Mouse (Mus musculus) liver, adult 10 weeks (tissue): ENCODE data around the gene Slc50a1. TPM values are rescaled to one million over a fixed set of nuclear protein-coding genes. Genes with fewer than 3 reads are reported as not detected.

ENCODE experiments used
- polyA plus RNA-seq: library from polyadenylated mRNA; stranded (reverse); fragments of 350-450 nt; fragmentation: Illumina TruSeq; extraction: RNeasy Lipid Tissue Mini Kit (QIAGEN cat#74804); gene quantifications from one replicate; pipeline ENCODE4 v1.2.3, GENCODE M21; 2014; ENCODE audit warnings: low read depth, low replicate concordance

Slc50a1 gene
- 5.9 TPM for polyA plus RNA-seq

DNA sequence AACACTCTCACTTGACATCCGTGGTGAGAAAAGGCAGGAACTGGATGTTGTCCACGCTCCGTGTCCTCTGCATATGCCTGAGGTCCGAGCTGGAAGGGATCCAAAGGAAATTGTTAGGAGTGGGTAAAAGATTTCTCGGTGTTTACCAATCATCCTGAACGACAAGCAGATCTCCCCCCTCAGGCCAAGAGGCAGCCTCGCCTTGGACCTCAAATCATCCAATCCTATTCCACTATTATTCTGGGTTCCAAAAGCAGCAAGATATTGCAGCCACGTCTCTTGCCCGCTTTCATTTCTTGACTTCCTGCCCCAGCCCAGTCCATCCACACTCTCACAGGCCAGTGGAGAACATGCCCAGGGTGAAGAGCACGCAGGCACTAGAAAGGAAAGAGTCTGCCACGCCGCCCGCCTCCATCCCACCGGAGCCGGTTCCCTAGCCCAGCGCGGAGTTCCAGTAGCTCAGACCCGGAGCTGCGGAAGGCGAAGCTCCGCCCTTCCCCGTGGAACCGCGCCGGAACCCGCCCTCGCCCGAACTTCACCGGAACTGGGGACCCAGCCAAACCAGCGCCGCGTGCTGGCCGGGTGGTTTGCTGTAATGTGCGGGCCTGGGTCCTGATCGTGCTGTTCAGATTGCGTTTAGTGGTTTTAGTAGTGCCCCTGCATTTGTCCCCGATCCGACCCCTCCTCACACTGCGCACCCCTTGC is at the start of gene Slc50a1:
Gene Slc50a1 (minus strand): TSS at position 520 of the 705 bp plus-strand sequence.

DNA sequence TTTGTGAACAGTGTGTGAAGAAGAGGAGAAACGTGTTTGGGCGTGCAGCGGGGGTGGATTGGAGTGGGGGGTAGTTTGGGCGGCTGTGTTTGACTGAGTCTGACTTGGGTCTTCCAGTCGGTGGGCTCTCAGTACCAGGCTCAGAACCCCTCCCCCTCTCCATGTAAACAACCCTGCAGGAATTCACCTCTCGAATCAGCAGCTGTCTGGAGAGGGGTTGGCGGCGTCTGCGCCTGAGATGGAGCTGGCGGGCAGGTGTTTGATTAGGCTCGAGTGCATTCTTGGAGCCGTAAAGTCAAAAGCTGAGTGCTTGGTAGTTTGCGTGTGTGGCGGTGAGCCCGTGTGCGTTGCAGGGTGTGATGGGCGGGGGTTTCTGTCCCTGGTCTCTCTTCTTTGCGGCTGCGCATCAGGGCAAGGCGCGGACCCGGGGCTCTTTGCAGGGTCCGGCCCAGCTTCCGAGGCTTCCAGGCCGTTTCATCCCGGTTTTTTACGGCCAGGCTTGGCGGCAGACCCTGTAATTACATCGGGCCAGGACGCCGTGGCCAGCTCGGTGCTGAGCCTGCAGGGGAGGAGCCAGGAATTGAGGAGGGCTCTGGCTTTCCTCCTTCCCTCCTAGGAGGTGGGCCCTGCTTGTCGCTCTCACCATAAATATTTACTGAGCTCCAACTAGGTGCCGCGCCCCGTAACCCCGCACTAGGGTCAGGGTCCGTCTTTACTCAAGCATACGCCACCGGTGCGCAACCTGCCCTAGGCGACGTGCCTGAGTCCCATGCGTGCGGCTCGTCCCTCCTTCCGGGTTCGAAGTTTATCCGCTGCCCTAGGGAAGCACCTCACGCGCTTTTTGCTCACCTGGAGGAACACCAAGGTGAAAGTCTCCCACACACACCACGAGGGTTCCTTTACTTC is 10.5 kb upstream of the Slc50a1 start, which contains the start of gene Efna1:
Gene Efna1 (minus strand): TSS at position 537 of the 906 bp plus-strand sequence.

DNA sequence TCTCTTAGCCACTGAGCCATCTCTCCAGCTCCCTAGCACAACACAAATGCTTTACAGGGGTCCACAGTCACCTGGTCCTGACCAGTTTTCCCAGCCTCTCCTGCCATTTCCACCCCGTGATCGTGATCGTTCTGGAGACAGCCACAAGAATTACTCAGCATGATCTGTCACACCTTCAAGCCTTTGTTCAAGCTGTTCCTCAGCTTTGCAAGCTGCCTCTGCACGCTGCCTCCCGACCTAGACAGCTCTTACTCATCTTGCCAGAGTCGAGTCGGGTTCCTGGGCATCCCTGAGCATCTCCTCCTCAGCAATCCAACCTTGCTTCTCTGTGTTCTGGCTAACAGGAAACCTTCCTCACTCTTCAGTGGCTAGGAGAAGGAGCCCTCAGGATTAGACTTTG is 11.3 kb downstream of the Slc50a1 start, which contains the start of gene Dpm3:
Gene Dpm3 (plus strand): TSS at position 283 of the 400 bp plus-strand sequence.

DNA sequence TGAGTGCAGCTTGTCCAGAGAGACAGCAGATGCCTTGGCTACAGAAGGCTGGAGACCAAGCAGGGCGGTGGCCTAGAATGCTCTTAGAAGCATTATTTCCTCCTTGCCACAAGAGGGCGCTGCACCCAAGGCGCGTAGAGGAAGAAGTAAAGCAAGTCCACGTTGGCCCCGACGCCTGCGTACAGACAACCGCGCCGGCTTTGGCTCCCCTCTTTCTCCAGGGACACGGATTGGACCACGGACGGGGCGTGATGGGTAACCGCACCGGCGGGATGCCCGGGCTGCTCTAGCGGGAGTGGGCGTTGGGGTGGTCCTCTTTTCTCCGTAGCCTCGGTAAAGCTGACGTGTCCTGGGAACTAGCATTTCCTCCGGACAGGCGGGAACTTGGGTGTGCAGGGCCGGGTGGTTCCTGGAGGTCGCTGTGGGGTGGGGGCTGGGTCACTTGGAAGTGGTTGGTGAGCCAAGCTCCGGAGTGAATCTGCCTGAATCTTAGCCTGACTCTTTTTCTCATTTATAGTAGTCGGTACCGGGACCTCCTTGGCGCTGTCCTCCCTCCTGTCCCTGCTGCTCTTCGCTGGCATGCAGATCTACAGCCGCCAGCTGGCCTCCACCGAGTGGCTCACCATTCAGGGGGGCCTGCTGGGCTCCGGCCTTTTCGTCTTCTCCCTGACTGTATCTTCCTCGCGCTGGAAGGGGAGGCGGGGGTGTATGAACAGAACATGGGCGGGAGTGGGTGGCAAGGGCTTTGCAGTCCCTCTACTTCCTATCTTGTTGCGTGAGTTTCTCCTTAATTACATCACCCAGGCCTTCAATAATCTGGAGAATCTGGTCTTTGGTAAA is 23.9 kb downstream of the Slc50a1 start, which contains the start of gene Trim46:
Gene Trim46 (minus strand): TSS at position 49 of the 840 bp plus-strand sequence.

DNA sequence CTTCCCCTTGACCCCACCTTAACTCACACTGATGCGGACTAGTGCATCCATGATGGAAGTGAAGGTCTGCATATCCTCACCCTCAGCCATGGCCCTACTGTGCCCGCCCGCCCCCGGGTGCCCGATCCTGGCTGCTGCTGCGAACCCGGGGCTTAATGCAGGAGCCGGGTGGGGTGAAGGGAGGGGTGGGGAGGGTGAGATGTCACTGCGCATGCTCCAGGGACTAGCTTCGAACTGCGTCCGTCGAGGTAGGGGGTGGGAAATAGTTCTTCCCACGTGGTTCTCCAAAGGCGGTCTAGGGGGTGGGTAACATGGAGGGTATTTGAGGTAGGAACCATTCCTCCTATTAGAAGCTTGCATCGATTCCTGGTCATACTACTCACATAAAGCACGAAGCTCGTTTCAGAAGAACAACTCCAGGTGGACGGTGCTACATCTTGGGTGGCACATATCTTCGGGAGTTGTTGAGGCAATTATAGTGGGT is 24.6 kb downstream of the Slc50a1 start, which contains the start of gene Krtcap2:
Gene Krtcap2 (plus strand): TSS at position 279 of the 484 bp plus-strand sequence.

DNA sequence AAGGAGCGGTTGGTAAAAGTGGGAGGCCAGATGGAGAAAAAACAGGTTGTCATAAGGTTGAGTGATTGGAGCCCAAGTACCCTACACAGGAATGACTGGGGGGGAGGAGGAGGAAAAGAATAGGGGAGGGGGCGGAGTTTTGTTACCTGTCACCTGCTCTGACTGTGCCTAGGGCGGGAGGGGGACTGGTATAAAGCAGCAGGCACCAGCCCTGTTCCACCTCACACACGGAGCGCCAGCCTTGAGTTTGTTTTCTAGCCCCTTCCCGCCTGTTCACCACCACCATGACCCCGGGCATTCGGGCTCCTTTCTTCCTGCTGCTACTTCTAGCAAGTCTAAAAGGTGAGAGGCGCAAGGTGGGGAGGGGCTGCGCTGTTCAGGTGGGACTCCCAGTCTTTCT is 41.5 kb downstream of the Slc50a1 start, which contains the start of gene Muc1:
Gene Muc1 (plus strand): TSS at position 222 of the 400 bp plus-strand sequence.

DNA sequence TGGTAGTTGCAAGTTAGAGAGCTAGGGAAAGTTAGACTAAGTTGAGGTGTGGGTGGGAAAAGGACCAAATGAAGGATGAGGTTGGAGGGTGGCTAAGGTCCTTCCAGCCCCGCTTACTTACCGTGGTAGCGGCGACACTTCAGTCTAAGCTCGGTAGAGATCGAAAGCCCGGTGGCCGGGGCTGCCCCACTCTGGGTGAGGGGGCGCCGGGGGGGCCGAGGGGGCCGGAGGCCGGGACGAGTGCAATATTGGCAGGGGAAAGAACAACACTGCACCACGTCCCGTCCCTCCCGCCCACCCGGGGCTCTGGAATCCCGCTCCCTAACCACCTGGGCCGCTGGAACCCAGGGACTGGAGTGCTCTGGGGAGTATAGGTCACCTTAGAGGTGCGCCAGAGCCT is 43.5 kb downstream of the Slc50a1 start, which contains the start of gene Mtx1:
Gene Mtx1 (minus strand): TSS at position 189 of the 400 bp plus-strand sequence.

Other genes starting within 250 kb of the Slc50a1 start
- gene Rusc1, start 177.3 kb downstream of the Slc50a1 start, polyA plus RNA-seq: 1.8 TPM
- gene Gm43738, start 169.5 kb downstream of the Slc50a1 start, polyA plus RNA-seq: not detected
- gene Fdps, start 168.6 kb downstream of the Slc50a1 start, polyA plus RNA-seq: 96.2 TPM
- gene Pklr, start 134.4 kb downstream of the Slc50a1 start, polyA plus RNA-seq: 35.7 TPM
- not detected for gene Hcn3, start 110.4 kb downstream of the Slc50a1 start, polyA plus RNA-seq
- gene Clk2, start 105.8 kb downstream of the Slc50a1 start, polyA plus RNA-seq: 8.1 TPM
- gene Scamp3, start 93.1 kb downstream of the Slc50a1 start, polyA plus RNA-seq: 9.4 TPM
- gene Fam189b, start 87.4 kb downstream of the Slc50a1 start, polyA plus RNA-seq: not detected
- gene Gba, start 67.6 kb downstream of the Slc50a1 start, polyA plus RNA-seq: 10.3 TPM
- not detected for gene Thbs3, start 55.4 kb downstream of the Slc50a1 start, polyA plus RNA-seq
- 32.9 TPM for gene Mtx1, start 43.5 kb downstream of the Slc50a1 start, polyA plus RNA-seq
- gene Muc1, start 41.5 kb downstream of the Slc50a1 start, polyA plus RNA-seq: 0.87 TPM
- gene Krtcap2, start 24.6 kb downstream of the Slc50a1 start, polyA plus RNA-seq: 38.0 TPM
- gene Trim46, start 24.3 kb downstream of the Slc50a1 start, polyA plus RNA-seq: not detected
- not detected for gene Dpm3, start 11.2 kb downstream of the Slc50a1 start, polyA plus RNA-seq
- 11.2 TPM for gene Efna1, start 10.6 kb upstream of the Slc50a1 start, polyA plus RNA-seq
- gene Efna3, start 52.4 kb upstream of the Slc50a1 start, polyA plus RNA-seq: not detected
- gene Efna4, start 67.5 kb upstream of the Slc50a1 start, polyA plus RNA-seq: not detected
- gene Adam15, start 79.4 kb upstream of the Slc50a1 start, polyA plus RNA-seq: 0.74 TPM
- not detected for gene Dcst2, start 91.4 kb upstream of the Slc50a1 start, polyA plus RNA-seq
- gene Dcst1, start 94.7 kb upstream of the Slc50a1 start, polyA plus RNA-seq: not detected
- gene Zbtb7b, start 124.2 kb upstream of the Slc50a1 start, polyA plus RNA-seq: 6.9 TPM
- gene Lenep, start 132.2 kb upstream of the Slc50a1 start, polyA plus RNA-seq: 1.6 TPM
- 3.2 TPM for gene Flad1, start 141.3 kb upstream of the Slc50a1 start, polyA plus RNA-seq
- 3.3 TPM for gene Cks1b, start 147.8 kb upstream of the Slc50a1 start, polyA plus RNA-seq
- gene Shc1, start 147.9 kb upstream of the Slc50a1 start, polyA plus RNA-seq: 21.4 TPM
- gene Pygo2, start 159.6 kb upstream of the Slc50a1 start, polyA plus RNA-seq: 6.0 TPM
- 2.6 TPM for gene Pbxip1, start 166.1 kb upstream of the Slc50a1 start, polyA plus RNA-seq
- gene Pmvk, start 184.0 kb upstream of the Slc50a1 start, polyA plus RNA-seq: 8.8 TPM
- not detected for gene Kcnn3, start 249.6 kb upstream of the Slc50a1 start, polyA plus RNA-seq